Mouse (Mus musculus) neural tube, embryonic 10.5 days (tissue): Measurements from ENCODE around the gene Th.
A peak's percentile ranks its signal among the peaks of the same experiment; 100 is the strongest.

Experiments used
- DNase-seq: peaks from one replicate; pipeline ENCODE4 v3.0.0-alpha.2; 2017; ENCODE audit warnings: low spot score; ENCODE audit errors: extremely low spot score

Gene Th

GRCm38 (mm10) chr7:142902931-142903330 lies 28.0 kb downstream of the Th start:
- DNase-seq: no peak

GRCm38 (mm10) chr7:142901774-142902173 lies 29.2 kb downstream of the Th start:
- no peak for DNase-seq

GRCm38 (mm10) chr7:142899872-142900271 lies 31.1 kb downstream of the Th start:
- no peak for DNase-seq

- peak; percentile 32 for DNase-seq
Measured at GRCm38 (mm10) chr7:142897471-142897870, 33.5 kb downstream of the Th start.

- DNase-seq: peak; percentile 11
Measured at GRCm38 (mm10) chr7:142895901-142896665, 34.8 kb downstream of the Th start.

- no peak for DNase-seq
Measured at GRCm38 (mm10) chr7:142895223-142895840, 35.6 kb downstream of the Th start.

- peak; percentile 91 for DNase-seq
Measured at GRCm38 (mm10) chr7:142894669-142895068, 36.3 kb downstream of the Th start.

GRCm38 (mm10) chr7:142893721-142894639 lies 36.9 kb downstream of the Th start:
- DNase-seq: peak; percentile 12

GRCm38 (mm10) chr7:142893296-142893695 lies 37.6 kb downstream of the Th start:
- no peak for DNase-seq

- DNase-seq: no peak
Measured at GRCm38 (mm10) chr7:142869419-142870163, 61.3 kb downstream of the Th start.

- peak; percentile 35 for DNase-seq
Measured at GRCm38 (mm10) chr7:142850681-142851080, 80.2 kb downstream of the Th start.
